Mouse (Mus musculus): ENCODE results near the gene Zfr2. TPM values are rescaled to one million over a fixed set of nuclear protein-coding genes. Genes with fewer than 3 reads are reported as not detected.

Zfr2 gene
- polyA plus RNA-seq (2015; fragmentation: Illumina TruSeq; extraction: RNeasy Lipid Tissue Mini Kit (QIAGEN cat#74804); ENCODE audit: insufficient read depth, low read depth, low replicate concordance), result 3.4 TPM

GRCm38 (mm10) chr10:81232580-81233225 is at the start of gene Zfr2:
Zfr2 (plus strand) TSS chr10:81233155.

GRCm38 (mm10) chr10:81183805-81184204 is 49.1 kb upstream of the Zfr2 start, which contains the start of gene 4930442H23Rik:
4930442H23Rik (minus strand) TSS chr10:81183849.

DNA sequence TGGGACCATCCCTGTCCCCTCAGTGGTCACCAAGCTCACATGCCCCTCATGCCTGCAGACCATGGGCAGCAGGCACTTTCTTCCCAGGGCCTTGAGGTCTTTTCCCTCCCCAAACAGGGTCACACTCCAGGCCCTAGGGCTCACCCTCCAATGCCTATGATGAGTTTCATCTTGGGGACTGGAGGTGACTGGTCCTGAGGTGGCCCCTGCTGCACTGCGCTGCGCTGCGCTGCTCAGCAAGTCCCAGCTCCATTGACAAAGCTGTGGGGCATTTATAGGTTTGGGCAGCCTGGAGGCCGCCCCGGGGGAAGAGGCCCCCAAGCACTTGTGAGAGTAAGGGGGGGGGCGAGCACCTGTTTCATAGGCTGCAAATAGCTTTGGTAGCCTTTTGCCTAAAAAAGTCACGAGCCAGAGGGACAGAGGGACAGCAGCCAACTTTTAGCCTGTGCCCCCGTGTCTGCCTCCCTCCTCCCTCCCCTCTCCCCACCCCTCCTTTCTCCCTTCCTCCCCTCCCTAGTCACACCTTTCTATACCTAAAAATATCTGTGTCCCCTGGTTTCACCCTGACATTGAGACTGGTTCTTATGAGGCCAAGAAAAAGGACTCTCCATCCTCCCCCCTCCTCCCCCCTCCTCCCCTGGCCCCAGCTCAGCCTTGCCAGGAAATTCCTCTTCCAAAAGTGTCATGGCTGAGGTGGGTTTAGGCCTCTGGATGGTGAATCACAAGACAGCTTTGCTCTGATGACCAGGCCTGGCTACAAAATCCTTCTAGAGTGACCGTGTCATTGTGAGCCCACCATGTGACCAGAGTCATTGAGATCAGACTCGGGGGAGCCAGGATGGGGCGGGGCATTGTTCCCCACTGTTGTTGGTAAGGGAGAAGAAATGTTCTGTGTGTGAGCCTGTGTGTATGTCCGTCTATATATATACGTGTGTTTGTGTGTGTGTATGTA is 30.9 kb upstream of the Zfr2 start, which contains the start of gene Nmrk2:
Gene Nmrk2 (minus strand): TSS at position 245 of the 952 bp plus-strand sequence.

DNA sequence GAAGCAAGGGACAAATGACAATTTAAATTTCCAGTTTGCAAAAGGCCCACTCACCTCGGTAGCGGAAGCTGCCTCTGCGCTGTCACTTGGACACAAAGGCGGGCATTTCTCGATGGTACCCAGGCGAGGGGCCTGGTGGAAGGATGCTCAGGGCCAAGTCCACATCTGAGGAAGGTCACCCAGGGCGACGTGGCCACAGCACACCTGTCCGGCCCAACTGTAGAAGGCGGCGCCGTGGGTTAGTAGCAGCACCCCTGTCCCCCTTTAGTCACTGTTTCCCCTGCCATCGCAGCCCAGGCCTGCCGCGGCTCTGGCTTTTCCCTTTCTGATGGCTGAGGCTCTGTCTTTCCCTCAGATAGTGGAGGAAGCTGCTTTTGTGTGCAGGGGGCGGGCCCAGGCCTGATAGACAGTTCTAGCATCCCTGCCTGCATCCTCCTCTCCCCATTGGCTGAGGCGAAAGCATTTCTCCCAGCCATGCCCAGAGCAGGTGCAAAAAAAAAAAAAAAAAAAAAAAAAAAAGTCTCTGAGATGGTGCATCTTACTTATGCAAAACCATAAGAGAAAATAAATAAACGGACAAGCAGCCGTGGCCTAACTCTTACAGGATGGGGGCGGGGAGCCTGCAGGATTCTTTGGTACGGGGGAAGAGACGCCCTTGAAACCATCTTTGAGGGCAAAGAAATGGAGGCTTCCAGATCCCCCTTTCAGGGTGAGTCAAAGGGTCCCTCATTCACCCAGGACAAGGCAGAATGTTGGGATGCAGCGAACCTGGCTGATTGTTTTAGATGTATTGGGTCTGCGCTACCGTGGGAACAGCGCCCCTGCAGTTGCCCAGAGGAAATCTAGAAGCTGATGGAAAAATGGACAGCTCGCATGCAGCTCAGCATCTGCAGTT is 2.3 kb upstream of the Zfr2 start, which contains the start of gene Atcay:
Gene Atcay (minus strand): TSS at position 396 of the 895 bp plus-strand sequence.

DNA sequence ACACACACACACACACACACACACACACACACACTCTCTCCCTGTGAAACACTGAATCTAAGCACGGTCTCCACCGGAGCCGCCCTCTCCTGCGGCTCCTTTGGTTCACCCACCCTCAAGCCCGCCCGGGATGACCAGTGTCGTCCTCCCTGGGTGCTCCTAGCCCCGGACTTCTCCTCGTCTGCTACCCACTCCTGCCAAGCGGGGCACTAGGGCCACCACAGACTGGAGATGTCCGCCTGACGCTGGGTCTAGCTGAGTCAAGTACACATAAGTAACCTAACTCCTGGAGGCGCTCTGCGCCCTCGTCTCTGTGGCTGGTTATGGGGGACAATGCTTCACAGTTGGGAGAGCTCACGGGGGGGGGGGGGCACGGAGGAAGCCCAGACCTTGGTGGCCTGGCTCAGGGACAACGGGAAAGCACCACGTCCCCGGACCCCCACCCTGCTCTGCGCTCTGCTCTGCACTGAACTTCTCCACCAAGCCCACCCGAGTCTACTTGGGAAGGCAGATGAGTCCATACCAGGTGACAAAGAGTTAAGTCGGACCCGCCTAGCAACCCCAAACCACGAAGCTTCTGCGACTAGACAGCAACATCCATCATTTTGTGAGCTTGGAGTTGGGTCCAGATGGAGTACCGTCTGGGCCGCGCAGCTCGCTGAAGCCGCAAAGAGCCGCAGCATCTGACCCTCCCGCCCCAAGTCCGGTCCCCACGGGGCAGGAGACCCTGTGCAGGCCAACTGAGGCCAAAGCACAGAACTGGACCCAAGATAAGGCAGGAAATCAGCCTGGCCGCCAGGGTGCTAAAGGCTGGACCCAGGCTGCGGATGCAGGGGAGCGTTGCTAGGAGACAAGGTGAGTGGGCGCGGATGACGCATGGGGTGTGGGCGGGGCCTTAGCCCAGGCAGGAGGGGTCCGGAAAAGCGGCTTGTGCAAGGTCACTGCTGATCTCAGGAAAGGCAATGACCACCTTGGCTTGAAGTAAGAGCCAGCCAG is 19.8 kb downstream of the Zfr2 start, which contains the start of gene Matk:
Gene Matk (plus strand): TSS at position 512 of the 996 bp plus-strand sequence.

GRCm38 (mm10) chr10:81266211-81267105 is 33.5 kb downstream of the Zfr2 start, which contains the start of the genes Mrpl54 and Apba3:
Mrpl54 (minus strand) TSS chr10:81266934.
Apba3 (plus strand) TSS chr10:81266960.

GRCm38 (mm10) chr10:81291511-81292104 is 58.7 kb downstream of the Zfr2 start, which contains the start of gene Tjp3:
Tjp3 (minus strand) TSS chr10:81291581.

DNA sequence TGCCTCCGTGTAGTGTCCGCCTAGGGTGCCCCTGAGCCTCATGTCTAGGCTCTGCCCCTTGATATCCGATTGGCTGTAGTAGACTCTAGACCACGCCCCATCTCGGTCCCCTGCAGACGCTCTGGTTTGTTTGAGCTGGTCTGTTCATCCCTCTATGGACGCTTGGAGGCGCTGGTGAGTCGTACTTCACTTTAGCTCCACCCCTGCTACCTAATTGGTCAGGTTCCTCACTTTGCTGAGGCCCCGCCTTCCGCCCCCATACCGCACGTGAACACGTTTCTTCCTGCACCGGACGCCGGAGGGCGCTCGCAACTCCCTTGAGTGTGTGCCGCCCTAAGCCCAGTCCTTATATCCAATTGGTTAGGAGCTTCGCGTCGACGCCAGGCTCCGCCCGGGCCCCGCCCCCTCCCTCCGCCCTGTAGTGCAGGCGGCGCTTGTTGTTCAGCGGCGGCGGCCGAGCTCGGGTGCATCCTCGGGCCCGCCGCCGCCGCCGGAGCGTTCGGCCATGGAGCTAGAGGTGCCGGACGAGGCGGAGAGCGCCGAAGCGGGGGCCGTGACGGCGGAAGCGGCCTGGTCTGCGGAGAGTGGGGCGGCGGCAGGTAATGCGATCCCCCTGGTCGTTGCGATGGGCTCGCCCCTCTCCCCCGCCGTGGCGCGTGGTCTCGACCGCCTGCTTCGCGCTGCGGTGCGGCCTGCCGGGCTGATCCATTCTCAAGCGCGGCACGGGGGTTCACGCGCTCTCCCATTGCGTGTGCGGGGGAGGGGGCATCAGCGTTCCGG is 59.8 kb downstream of the Zfr2 start, which contains the start of gene Pip5k1c:
Gene Pip5k1c (plus strand): TSS at position 410 of the 780 bp plus-strand sequence.

Other genes starting within 250 kb of the Zfr2 start
- gene Gng7, start 218.2 kb upstream of the Zfr2 start, polyA plus RNA-seq (2015; fragmentation: Illumina TruSeq; extraction: RNeasy Lipid Tissue Mini Kit (QIAGEN cat#74804); ENCODE audit: insufficient read depth, low read depth, low replicate concordance), result 1.4 TPM
- gene Diras1, start 207.5 kb upstream of the Zfr2 start, polyA plus RNA-seq (2015; fragmentation: Illumina TruSeq; extraction: RNeasy Lipid Tissue Mini Kit (QIAGEN cat#74804); ENCODE audit: insufficient read depth, low read depth, low replicate concordance), result not detected
- gene Slc39a3, start 195.7 kb upstream of the Zfr2 start, polyA plus RNA-seq (2015; fragmentation: Illumina TruSeq; extraction: RNeasy Lipid Tissue Mini Kit (QIAGEN cat#74804); ENCODE audit: insufficient read depth, low read depth, low replicate concordance), result 5.1 TPM
- 24.1 TPM for gene Sgta, start 173.0 kb upstream of the Zfr2 start, polyA plus RNA-seq (2015; fragmentation: Illumina TruSeq; extraction: RNeasy Lipid Tissue Mini Kit (QIAGEN cat#74804); ENCODE audit: insufficient read depth, low read depth, low replicate concordance)
- 11.8 TPM for gene Thop1, start 163.1 kb upstream of the Zfr2 start, polyA plus RNA-seq (2015; fragmentation: Illumina TruSeq; extraction: RNeasy Lipid Tissue Mini Kit (QIAGEN cat#74804); ENCODE audit: insufficient read depth, low read depth, low replicate concordance)
- gene Creb3l3, start 134.3 kb upstream of the Zfr2 start, polyA plus RNA-seq (2015; fragmentation: Illumina TruSeq; extraction: RNeasy Lipid Tissue Mini Kit (QIAGEN cat#74804); ENCODE audit: insufficient read depth, low read depth, low replicate concordance), result not detected
- 47.4 TPM for gene Map2k2, start 127.2 kb upstream of the Zfr2 start, polyA plus RNA-seq (2015; fragmentation: Illumina TruSeq; extraction: RNeasy Lipid Tissue Mini Kit (QIAGEN cat#74804); ENCODE audit: insufficient read depth, low read depth, low replicate concordance)
- 5.4 TPM for gene Zbtb7a, start 97.9 kb upstream of the Zfr2 start, polyA plus RNA-seq (2015; fragmentation: Illumina TruSeq; extraction: RNeasy Lipid Tissue Mini Kit (QIAGEN cat#74804); ENCODE audit: insufficient read depth, low read depth, low replicate concordance)
- 7.3 TPM for gene Pias4, start 65.2 kb upstream of the Zfr2 start, polyA plus RNA-seq (2015; fragmentation: Illumina TruSeq; extraction: RNeasy Lipid Tissue Mini Kit (QIAGEN cat#74804); ENCODE audit: insufficient read depth, low read depth, low replicate concordance)
- 283 TPM for gene Eef2, start 56.5 kb upstream of the Zfr2 start, polyA plus RNA-seq (2015; fragmentation: Illumina TruSeq; extraction: RNeasy Lipid Tissue Mini Kit (QIAGEN cat#74804); ENCODE audit: insufficient read depth, low read depth, low replicate concordance)
- 9.3 TPM for gene Dapk3, start 50.1 kb upstream of the Zfr2 start, polyA plus RNA-seq (2015; fragmentation: Illumina TruSeq; extraction: RNeasy Lipid Tissue Mini Kit (QIAGEN cat#74804); ENCODE audit: insufficient read depth, low read depth, low replicate concordance)
- gene 4930442H23Rik, start 49.3 kb upstream of the Zfr2 start, polyA plus RNA-seq (2015; fragmentation: Illumina TruSeq; extraction: RNeasy Lipid Tissue Mini Kit (QIAGEN cat#74804); ENCODE audit: insufficient read depth, low read depth, low replicate concordance), result not detected
- gene Nmrk2, start 31.1 kb upstream of the Zfr2 start, polyA plus RNA-seq (2015; fragmentation: Illumina TruSeq; extraction: RNeasy Lipid Tissue Mini Kit (QIAGEN cat#74804); ENCODE audit: insufficient read depth, low read depth, low replicate concordance), result not detected
- gene Atcay, start 2.3 kb upstream of the Zfr2 start, polyA plus RNA-seq (2015; fragmentation: Illumina TruSeq; extraction: RNeasy Lipid Tissue Mini Kit (QIAGEN cat#74804); ENCODE audit: insufficient read depth, low read depth, low replicate concordance), result 0.20 TPM
- not detected for gene Matk, start 19.8 kb downstream of the Zfr2 start, polyA plus RNA-seq (2015; fragmentation: Illumina TruSeq; extraction: RNeasy Lipid Tissue Mini Kit (QIAGEN cat#74804); ENCODE audit: insufficient read depth, low read depth, low replicate concordance)
- gene Mrpl54, start 33.8 kb downstream of the Zfr2 start, polyA plus RNA-seq (2015; fragmentation: Illumina TruSeq; extraction: RNeasy Lipid Tissue Mini Kit (QIAGEN cat#74804); ENCODE audit: insufficient read depth, low read depth, low replicate concordance), result 21.2 TPM
- 30.7 TPM for gene Apba3, start 33.8 kb downstream of the Zfr2 start, polyA plus RNA-seq (2015; fragmentation: Illumina TruSeq; extraction: RNeasy Lipid Tissue Mini Kit (QIAGEN cat#74804); ENCODE audit: insufficient read depth, low read depth, low replicate concordance)
- gene Tjp3, start 58.4 kb downstream of the Zfr2 start, polyA plus RNA-seq (2015; fragmentation: Illumina TruSeq; extraction: RNeasy Lipid Tissue Mini Kit (QIAGEN cat#74804); ENCODE audit: insufficient read depth, low read depth, low replicate concordance), result 3.9 TPM
- gene Pip5k1c, start 59.8 kb downstream of the Zfr2 start, polyA plus RNA-seq (2015; fragmentation: Illumina TruSeq; extraction: RNeasy Lipid Tissue Mini Kit (QIAGEN cat#74804); ENCODE audit: insufficient read depth, low read depth, low replicate concordance), result 15.5 TPM
- gene Cactin, start 87.9 kb downstream of the Zfr2 start, polyA plus RNA-seq (2015; fragmentation: Illumina TruSeq; extraction: RNeasy Lipid Tissue Mini Kit (QIAGEN cat#74804); ENCODE audit: insufficient read depth, low read depth, low replicate concordance), result 7.9 TPM
- gene Tbxa2r, start 95.6 kb downstream of the Zfr2 start, polyA plus RNA-seq (2015; fragmentation: Illumina TruSeq; extraction: RNeasy Lipid Tissue Mini Kit (QIAGEN cat#74804); ENCODE audit: insufficient read depth, low read depth, low replicate concordance), result 3.4 TPM
- 1.4 TPM for gene Gipc3, start 110.1 kb downstream of the Zfr2 start, polyA plus RNA-seq (2015; fragmentation: Illumina TruSeq; extraction: RNeasy Lipid Tissue Mini Kit (QIAGEN cat#74804); ENCODE audit: insufficient read depth, low read depth, low replicate concordance)
- gene Hmg20b, start 117.3 kb downstream of the Zfr2 start, polyA plus RNA-seq (2015; fragmentation: Illumina TruSeq; extraction: RNeasy Lipid Tissue Mini Kit (QIAGEN cat#74804); ENCODE audit: insufficient read depth, low read depth, low replicate concordance), result 22.8 TPM
- 1.9 TPM for gene Mfsd12, start 124.3 kb downstream of the Zfr2 start, polyA plus RNA-seq (2015; fragmentation: Illumina TruSeq; extraction: RNeasy Lipid Tissue Mini Kit (QIAGEN cat#74804); ENCODE audit: insufficient read depth, low read depth, low replicate concordance)
- gene 4930404N11Rik, start 132.7 kb downstream of the Zfr2 start, polyA plus RNA-seq (2015; fragmentation: Illumina TruSeq; extraction: RNeasy Lipid Tissue Mini Kit (QIAGEN cat#74804); ENCODE audit: insufficient read depth, low read depth, low replicate concordance), result not detected
- gene Fzr1, start 145.4 kb downstream of the Zfr2 start, polyA plus RNA-seq (2015; fragmentation: Illumina TruSeq; extraction: RNeasy Lipid Tissue Mini Kit (QIAGEN cat#74804); ENCODE audit: insufficient read depth, low read depth, low replicate concordance), result 5.1 TPM
- gene Dohh, start 151.3 kb downstream of the Zfr2 start, polyA plus RNA-seq (2015; fragmentation: Illumina TruSeq; extraction: RNeasy Lipid Tissue Mini Kit (QIAGEN cat#74804); ENCODE audit: insufficient read depth, low read depth, low replicate concordance), result 9.1 TPM
- gene Gm48551, start 151.3 kb downstream of the Zfr2 start, polyA plus RNA-seq (2015; fragmentation: Illumina TruSeq; extraction: RNeasy Lipid Tissue Mini Kit (QIAGEN cat#74804); ENCODE audit: insufficient read depth, low read depth, low replicate concordance), result 2.6 TPM
- 3.4 TPM for gene Gm48552, start 155.8 kb downstream of the Zfr2 start, polyA plus RNA-seq (2015; fragmentation: Illumina TruSeq; extraction: RNeasy Lipid Tissue Mini Kit (QIAGEN cat#74804); ENCODE audit: insufficient read depth, low read depth, low replicate concordance)
- 23.5 TPM for gene Smim24, start 159.9 kb downstream of the Zfr2 start, polyA plus RNA-seq (2015; fragmentation: Illumina TruSeq; extraction: RNeasy Lipid Tissue Mini Kit (QIAGEN cat#74804); ENCODE audit: insufficient read depth, low read depth, low replicate concordance)
- gene Nfic, start 222.5 kb downstream of the Zfr2 start, polyA plus RNA-seq (2015; fragmentation: Illumina TruSeq; extraction: RNeasy Lipid Tissue Mini Kit (QIAGEN cat#74804); ENCODE audit: insufficient read depth, low read depth, low replicate concordance), result 11.0 TPM
- gene Celf5, start 249.6 kb downstream of the Zfr2 start, polyA plus RNA-seq (2015; fragmentation: Illumina TruSeq; extraction: RNeasy Lipid Tissue Mini Kit (QIAGEN cat#74804); ENCODE audit: insufficient read depth, low read depth, low replicate concordance), result 0.76 TPM